Mouse (Mus musculus): Measurements from ENCODE around the gene Hsd17b11. TPM values are rescaled to one million over a fixed set of nuclear protein-coding genes. Genes with fewer than 3 reads are reported as not detected.

The Hsd17b11 gene
- total and polyA plus RNA-seq, 3 experiments = 8.7 to 16.0 TPM; not detected in 1

GRCm38 (mm10) chr5:104010261-104010660 is 11.5 kb downstream of the Hsd17b11 start:
- TF ChIP-seq CHD2 (IDR thresholded peaks at IDR 0.05; ENCODE audit: low read length) = no peak
- TF ChIP-seq TCF12 (IDR thresholded peaks at IDR 0.05; ENCODE audit: low read depth, low read length) = no peak
- TF ChIP-seq POLR2AphosphoS5 (IDR thresholded peaks at IDR 0.05; ENCODE audit: borderline replicate concordance, low read depth, low read length) = no peak
- no peak for TF ChIP-seq GATA1 (IDR thresholded peaks at IDR 0.05; ENCODE audit: low read depth, low read length)
- TF ChIP-seq MAZ (IDR thresholded peaks at IDR 0.05; ENCODE audit: low read depth, low read length) = no peak
- TF ChIP-seq GABPA (IDR thresholded peaks at IDR 0.05; ENCODE audit: low read depth, low read length) = no peak
- no peak for TF ChIP-seq NELFE (IDR thresholded peaks at IDR 0.05; ENCODE audit: low read depth, low read length)
- no peak for TF ChIP-seq ZKSCAN1 (IDR thresholded peaks at IDR 0.05; ENCODE audit: low read depth, low read length)
- TF ChIP-seq MEF2A (IDR thresholded peaks at IDR 0.05; ENCODE audit: extremely low read depth, insufficient replicate concordance, low read depth, low read length, poor library complexity, severe bottlenecking) = no peak
- TF ChIP-seq UBTF (IDR thresholded peaks at IDR 0.05; ENCODE audit: borderline replicate concordance, insufficient read depth, low read depth, low read length) = no peak
- H3K36me3 ChIP-seq (ENCODE audit: control insufficient read depth in 1 of 2, insufficient read depth in 2 of 2, low read length in 2 of 2) = peaks cover 0 to 25% of the 10 kb centered on the region in 2 experiments; a peak in 3 of 4 replicates
- no peak overlapping the region for H3K9ac ChIP-seq (ENCODE audit: control insufficient read depth, low read depth, low read length, poor library complexity, severe bottlenecking)
- no peak overlapping the region for H3K4me3 ChIP-seq (ENCODE audit: control insufficient read depth in 1 of 2, insufficient read depth in 1 of 2, low read depth in 2 of 2, low read length in 2 of 2)
- no peaks in the 10 kb centered on the region for H3K27me3 ChIP-seq (ENCODE audit: control insufficient read depth in 1 of 2, insufficient read depth in 2 of 2, low read length in 2 of 2)
- H3K27ac ChIP-seq (ENCODE audit: control insufficient read depth, low read depth, low read length) = no peak overlapping the region
- no peaks in the 10 kb centered on the region for H3K9me3 ChIP-seq (replicated peaks; ENCODE audit: insufficient read depth, low read length)
- peaks cover 9 to 13% of the 10 kb centered on the region in 2 experiments for H3K4me1 ChIP-seq (ENCODE audit: control insufficient read depth in 1 of 2, insufficient read depth in 2 of 2, low read length in 2 of 2)
- H3K79me2 ChIP-seq (ENCODE audit: control insufficient read depth, insufficient read depth, low read length, poor library complexity) = no peaks in the 10 kb centered on the region
- no peak for DNase-seq (ENCODE audit: low read depth, low spot score)

GRCm38 (mm10) chr5:104009421-104009820 is 12.3 kb downstream of the Hsd17b11 start:
- no peak for TF ChIP-seq POLR2AphosphoS5 (IDR thresholded peaks at IDR 0.05; ENCODE audit: borderline replicate concordance, low read depth, low read length)
- TF ChIP-seq ETS1 (IDR thresholded peaks at IDR 0.05; ENCODE audit: low read depth, low read length) = no peak
- TF ChIP-seq EP300 (IDR thresholded peaks at IDR 0.05; ENCODE audit: low read depth in 1 of 2, low read length in 2 of 2) = no peak
- TF ChIP-seq TCF12 (IDR thresholded peaks at IDR 0.05; ENCODE audit: low read depth, low read length) = no peak
- H3K79me2 ChIP-seq (ENCODE audit: control insufficient read depth, insufficient read depth, low read length, poor library complexity) = no peaks in the 10 kb centered on the region
- H3K4me1 ChIP-seq (ENCODE audit: control insufficient read depth in 1 of 2, insufficient read depth in 2 of 2, low read length in 2 of 2) = peaks cover 9 to 13% of the 10 kb centered on the region in 2 experiments

GRCm38 (mm10) chr5:104007801-104008200 is 13.9 kb downstream of the Hsd17b11 start:
- Histone ChIP-seq H3K27me3 (ENCODE audit: control insufficient read depth in 1 of 2, insufficient read depth in 2 of 2, low read length in 2 of 2) (no peaks in the 10 kb centered on the region), H3K4me3 (ENCODE audit: control insufficient read depth in 1 of 2, insufficient read depth in 1 of 2, low read depth in 2 of 2, low read length in 2 of 2) (no peak overlapping the region), H3K27ac (ENCODE audit: control insufficient read depth, low read depth, low read length) (no peak overlapping the region), H3K4me1 (ENCODE audit: control insufficient read depth in 1 of 2, insufficient read depth in 2 of 2, low read length in 2 of 2) (peaks cover 9 to 12% of the 10 kb centered on the region in 2 experiments), H3K9ac (ENCODE audit: control insufficient read depth, low read depth, low read length, poor library complexity, severe bottlenecking) (no peak overlapping the region), H3K9me3 (replicated peaks; ENCODE audit: insufficient read depth, low read length) (no peaks in the 10 kb centered on the region), H3K79me2 (ENCODE audit: control insufficient read depth, insufficient read depth, low read length, poor library complexity) (no peaks in the 10 kb centered on the region), H3K36me3 (ENCODE audit: control insufficient read depth in 1 of 2, insufficient read depth in 2 of 2, low read length in 2 of 2) (peaks cover 0 to 23% of the 10 kb centered on the region in 2 experiments; a peak in 2 of 4 replicates)
- no peak for DNase-seq (ENCODE audit: low read depth, low spot score)
- no peak for TF ChIP-seq ELF1 (IDR thresholded peaks at IDR 0.05; ENCODE audit: low read depth, low read length)

More at GRCm38 (mm10) chr5:104009421-104009820, 12.3 kb downstream of the Hsd17b11 start:
- no peaks in the 10 kb centered on the region for H3K27me3 ChIP-seq (ENCODE audit: control insufficient read depth in 1 of 2, insufficient read depth in 2 of 2, low read length in 2 of 2)
- H3K27ac ChIP-seq (ENCODE audit: control insufficient read depth, low read depth, low read length) = no peak overlapping the region
- DNase-seq (ENCODE audit: low read depth, low spot score) = no peak
- H3K36me3 ChIP-seq (ENCODE audit: control insufficient read depth in 1 of 2, insufficient read depth in 2 of 2, low read length in 2 of 2) = peaks cover 0 to 25% of the 10 kb centered on the region in 2 experiments; a peak in 3 of 4 replicates
- H3K9me3 ChIP-seq (replicated peaks; ENCODE audit: insufficient read depth, low read length) = no peaks in the 10 kb centered on the region
- no peak overlapping the region for H3K4me3 ChIP-seq (ENCODE audit: control insufficient read depth in 1 of 2, insufficient read depth in 1 of 2, low read depth in 2 of 2, low read length in 2 of 2)
- H3K9ac ChIP-seq (ENCODE audit: control insufficient read depth, low read depth, low read length, poor library complexity, severe bottlenecking) = no peak overlapping the region
